Mouse (Mus musculus) ES-Bruce4 (cell line): Measurements from ENCODE around the gene Rad21l.

Experiments used
- CTCF ChIP-seq: IDR thresholded peaks from one replicate; pipeline ENCODE4 v1.8.1; 2011; ENCODE audit warnings: low read depth, low read length
- EP300 ChIP-seq: IDR thresholded peaks from 2 replicates; pipeline ENCODE4 v1.6.1; 2011; ENCODE audit warnings: low read depth, low read length; ENCODE audit not compliant: insufficient read depth
- POLR2A ChIP-seq: IDR thresholded peaks from one replicate; pipeline ENCODE4 v1.8.1; 2011; ENCODE audit warnings: low read length; ENCODE audit not compliant: insufficient read depth

GRCm38 (mm10) chr2:151635362-151636014 lies 32.8 kb downstream of the Rad21l start:
- TF ChIP-seq POLR2A (no peak), CTCF (no peak), EP300 (no peak)
